Comparison of ENCODE assay signal across 11 mouse cellular contexts in the genomic region with DNA sequence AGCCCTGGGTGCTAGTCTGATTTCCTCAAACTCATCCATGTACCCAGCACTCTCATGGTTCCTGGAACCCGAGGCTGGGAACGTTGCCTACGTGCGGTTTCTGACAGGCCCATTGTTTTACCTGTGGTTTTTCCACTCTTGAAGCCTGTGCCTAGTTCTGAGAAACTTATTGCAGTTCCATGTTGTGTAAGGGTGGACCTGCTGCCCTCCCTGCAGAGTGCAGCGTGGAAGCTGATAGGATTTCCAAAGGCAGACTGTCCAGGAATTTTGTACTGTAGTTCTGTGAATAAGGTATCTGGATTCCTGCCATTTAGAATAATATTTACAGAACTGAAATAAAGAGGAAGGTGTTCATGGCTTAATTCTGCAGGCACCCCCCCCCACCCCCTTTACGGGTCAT.
"Had no signal": no experiment of that assay in that cellular context is flagged by ENCODE, and none has a peak within 500 bp of the region (broad histone marks: within the 10 kb centered on the region; RNA-seq: fewer than 3 reads in every experiment).

No protein-coding gene starts in this region.

- DNase-seq: kidney, adult 2 months; kidney, postnatal 14 days; lung, adult 18-20 months; right cerebral cortex, postnatal 14 days; thymus, adult 2 months; thymus, postnatal 4 days had no signal

- H3K4me1 ChIP-seq: hindbrain, embryonic 15.5 days had no signal

- H3K27me3 ChIP-seq: hindbrain, embryonic 15.5 days; kidney, embryonic 15.5 days; midbrain, embryonic 12.5 days had no signal

- H3K4me3 ChIP-seq: hindbrain, embryonic 15.5 days; kidney, embryonic 15.5 days; limb, embryonic 10.5 days; midbrain, embryonic 12.5 days had no signal

- H3K27ac ChIP-seq: hindbrain, embryonic 15.5 days; kidney, embryonic 15.5 days; limb, embryonic 10.5 days; midbrain, embryonic 12.5 days had no signal

- ATAC-seq: intestine, embryonic 16.5 days had no signal

- H3K9me3 ChIP-seq: hindbrain, embryonic 15.5 days; kidney, embryonic 15.5 days; limb, embryonic 10.5 days; midbrain, embryonic 12.5 days had no signal

- H3K9ac ChIP-seq: hindbrain, embryonic 15.5 days; kidney, embryonic 15.5 days; midbrain, embryonic 12.5 days had no signal

- H3K4me2 ChIP-seq: hindbrain, embryonic 15.5 days; kidney, embryonic 15.5 days; midbrain, embryonic 12.5 days had no signal
